Mouse (Mus musculus): Measurements from ENCODE around the gene Ms4a15. TPM values are rescaled to one million over a fixed set of nuclear protein-coding genes. Genes with fewer than 3 reads are reported as not detected.

Gene Ms4a15
- polyA plus RNA-seq (2012; rRNA removed) = not detected in 2 replicates

DNA sequence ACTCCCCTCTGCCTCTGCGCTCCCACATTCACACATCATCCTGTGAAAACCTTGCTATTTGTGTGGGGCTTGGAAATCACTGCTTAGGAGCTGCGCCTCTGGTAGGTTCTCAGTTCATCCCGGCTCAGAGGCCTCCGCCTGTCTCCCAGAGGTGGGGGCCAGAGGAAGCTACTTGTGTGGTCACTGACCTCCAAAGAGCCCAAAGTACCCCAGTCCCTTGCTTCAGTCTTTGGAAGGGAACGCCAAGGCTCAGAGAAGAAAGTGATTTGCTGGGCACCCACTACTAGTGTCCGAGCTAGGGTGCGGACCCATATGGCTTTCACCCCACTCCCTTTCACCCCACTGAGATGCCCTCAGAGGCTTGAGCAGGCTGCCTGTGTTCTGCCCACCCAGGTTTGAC, at the start of gene Ms4a15:
Gene Ms4a15, minus strand, starts transcription at position 101 of the 400 bp plus-strand sequence.

GRCm38 (mm10) chr19:11017891-11018290, 24.8 kb upstream of the Ms4a15 start, which contains the start of gene Ms4a18:
Gene Ms4a18, minus strand, starts transcription at chr19:11018031.

GRCm38 (mm10) chr19:10974238-10974865, 18.7 kb downstream of the Ms4a15 start, which contains the start of gene Ms4a10:
Gene Ms4a10, minus strand, starts transcription at chr19:10974670.

DNA sequence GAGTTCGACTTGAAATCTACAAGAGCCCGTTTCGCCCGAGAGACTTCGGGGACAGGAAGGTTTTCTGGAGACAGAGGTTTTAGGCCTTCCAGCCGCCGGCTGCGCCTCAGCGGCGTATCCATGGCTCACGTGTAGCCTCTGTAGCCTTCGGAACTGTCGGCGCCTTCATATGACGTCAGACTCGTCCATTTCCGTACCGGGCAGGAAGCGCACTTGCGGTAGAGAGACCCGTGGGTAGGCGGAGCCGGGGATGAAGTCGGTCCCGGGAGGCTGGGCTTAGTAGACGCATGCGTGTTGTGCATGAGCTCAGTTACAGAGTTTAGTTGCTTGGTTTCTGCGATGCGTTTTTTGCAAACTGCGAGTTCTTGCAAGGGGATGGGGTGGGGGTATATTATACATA, 43.9 kb downstream of the Ms4a15 start, which contains the start of gene Ccdc86:
Gene Ccdc86, minus strand, starts transcription at position 155 of the 400 bp plus-strand sequence.

DNA sequence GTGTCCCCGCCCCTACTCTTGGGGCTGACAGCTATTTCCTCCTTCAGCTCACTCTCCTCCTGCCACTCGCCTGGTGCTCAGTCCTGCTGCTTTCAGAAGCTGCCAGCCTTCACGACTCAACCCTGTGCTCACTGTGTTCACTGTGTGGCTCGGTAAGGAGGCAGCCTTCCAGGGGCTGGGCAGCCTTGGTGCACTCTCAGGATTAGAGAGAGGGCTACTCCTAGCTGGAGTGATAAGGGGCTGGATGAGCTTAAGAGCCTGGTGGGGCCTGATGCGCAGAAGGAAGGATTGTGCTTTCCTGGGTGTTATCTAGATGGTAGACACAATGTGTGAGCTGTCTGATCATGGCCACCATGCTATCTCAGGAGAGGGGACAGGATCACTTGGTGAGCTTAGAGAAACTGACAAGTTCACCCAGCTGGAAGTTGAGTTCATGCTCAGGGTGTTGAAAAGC, 55.9 kb downstream of the Ms4a15 start, which contains the start of gene Ptgdr2:
Gene Ptgdr2, plus strand, starts transcription at position 51 of the 454 bp plus-strand sequence.

Other genes starting within 250 kb of the Ms4a15 start
- gene Cd6, start 163.2 kb downstream of the Ms4a15 start, polyA plus RNA-seq (2012; rRNA removed) = 0.04 TPM in 1 of 2 replicates, not detected in the other
- gene Slc15a3, start 153.5 kb downstream of the Ms4a15 start, polyA plus RNA-seq (2012; rRNA removed) = 0.70 and 0.78 TPM in 2 replicates
- 159 and 188 TPM in 2 replicates for gene Tmem132a, start 123.3 kb downstream of the Ms4a15 start, polyA plus RNA-seq (2012; rRNA removed)
- gene Tmem109, start 111.2 kb downstream of the Ms4a15 start, polyA plus RNA-seq (2012; rRNA removed) = 29.3 and 43.3 TPM in 2 replicates
- 241 and 313 TPM in 2 replicates for gene Prpf19, start 98.0 kb downstream of the Ms4a15 start, polyA plus RNA-seq (2012; rRNA removed)
- gene Zp1, start 72.6 kb downstream of the Ms4a15 start, polyA plus RNA-seq (2012; rRNA removed) = 0.02 TPM in 1 of 2 replicates, not detected in the other
- gene Ptgdr2, start 56.1 kb downstream of the Ms4a15 start, polyA plus RNA-seq (2012; rRNA removed) = 0.11 and 0.17 TPM in 2 replicates
- 8.7 and 8.9 TPM in 2 replicates for gene Ccdc86, start 44.0 kb downstream of the Ms4a15 start, polyA plus RNA-seq (2012; rRNA removed)
- gene Ms4a10, start 18.6 kb downstream of the Ms4a15 start, polyA plus RNA-seq (2012; rRNA removed) = 0.06 TPM in 1 of 2 replicates, not detected in the other
- gene Ms4a18, start 24.8 kb upstream of the Ms4a15 start, polyA plus RNA-seq (2012; rRNA removed) = not detected in 2 replicates
- not detected in 2 replicates for gene Ms4a8a, start 87.9 kb upstream of the Ms4a15 start, polyA plus RNA-seq (2012; rRNA removed)
- not detected in 2 replicates for gene 1700017D01Rik, start 137.6 kb upstream of the Ms4a15 start, polyA plus RNA-seq (2012; rRNA removed)
- not detected in 2 replicates for gene 1700025F22Rik, start 172.1 kb upstream of the Ms4a15 start, polyA plus RNA-seq (2012; rRNA removed)
- gene Ms4a13, start 203.5 kb upstream of the Ms4a15 start, polyA plus RNA-seq (2012; rRNA removed) = not detected in 2 replicates
- gene Ms4a12, start 239.2 kb upstream of the Ms4a15 start, polyA plus RNA-seq (2012; rRNA removed) = not detected in 2 replicates